Mouse (Mus musculus): ENCODE data around the gene Tns2. TPM values are rescaled to one million over a fixed set of nuclear protein-coding genes. Genes with fewer than 3 reads are reported as not detected.

The Tns2 gene
- polyA plus RNA-seq, 1 experiment from 2014 or later: 48.3 TPM

- Histone ChIP-seq H3K4me1 (ENCODE audit: insufficient read depth) (peaks cover 8% of the 10 kb centered on the region; the same call in 1 of the 2 replicates), H3K9ac (no peak overlapping the region; the same call in 1 of the 2 replicates), H3K4me3 (ENCODE audit: low read depth, low read length) (no peak overlapping the region), H3K36me3 (ENCODE audit: insufficient read depth) (no peaks in the 10 kb centered on the region), H3K4me2 (0 out of 2 replicates have a peak overlapping the region, but pooled peaks have one; percentile 15), H3K9me3 (ENCODE audit: low read depth, low read length) (no peaks in the 10 kb centered on the region), H3K27me3 (ENCODE audit: insufficient read depth, low read length) (peaks cover 22% of the 10 kb centered on the region), H3K27ac (ENCODE audit: low read depth) (no peak overlapping the region)
- 41% methylated on average over 23 of the region's 23 CpGs for WGBS
- ATAC-seq (ENCODE audit: insufficient read depth) (peak; percentile 65; the same call in 1 of the 2 replicates), DNase-seq (peak; percentile 71)
- no peak for TF ChIP-seq CTCF (IDR thresholded peaks at IDR 0.05; ENCODE audit: low read depth)
These were observed 43.0 kb downstream of the Tns2 start for GRCm38 (mm10) chr15:102142914-102143912.

- WGBS: 7% methylated on average over 22 of the region's 22 CpGs
- H3K4me1 ChIP-seq (ENCODE audit: insufficient read depth): peaks cover 8% of the 10 kb centered on the region; the same call in 1 of the 2 replicates
- no peaks in the 10 kb centered on the region for H3K9me3 ChIP-seq (ENCODE audit: low read depth, low read length)
- H3K9ac ChIP-seq: peak within 1 kb of the TSS; percentile 20; the same call in 1 of the 2 replicates
- no peaks in the 10 kb centered on the region for H3K36me3 ChIP-seq (ENCODE audit: insufficient read depth)
- DNase-seq (peak; percentile 34), ATAC-seq (ENCODE audit: insufficient read depth) (no peak)
- TF ChIP-seq CTCF (IDR thresholded peaks at IDR 0.05; ENCODE audit: low read depth): no peak
- H3K27ac ChIP-seq (ENCODE audit: low read depth): no peak within 1 kb of the TSS
- H3K4me2 ChIP-seq: peak within 1 kb of the TSS; percentile 47
- peak within 1 kb of the TSS; percentile 13 for H3K4me3 ChIP-seq (ENCODE audit: low read depth, low read length)
- H3K27me3 ChIP-seq (ENCODE audit: insufficient read depth, low read length): peaks cover 22% of the 10 kb centered on the region
These were observed 44.1 kb downstream of the Tns2 start, which contains the start of gene Igfbp6 for GRCm38 (mm10) chr15:102144274-102144711. Igfbp6 (plus strand) TSS chr15:102144362.

GRCm38 (mm10) chr15:102144726-102145125 lies 44.5 kb downstream of the Tns2 start:
- TF ChIP-seq CTCF (IDR thresholded peaks at IDR 0.05; ENCODE audit: low read depth): no peak
- Histone ChIP-seq H3K4me2 (peak overlapping the region; percentile 47), H3K4me1 (ENCODE audit: insufficient read depth) (peaks cover 8% of the 10 kb centered on the region; the same call in 1 of the 2 replicates), H3K4me3 (ENCODE audit: low read depth, low read length) (peak overlapping the region; percentile 13), H3K27me3 (ENCODE audit: insufficient read depth, low read length) (peaks cover 22% of the 10 kb centered on the region), H3K9ac (0 out of 2 replicates have a peak overlapping the region, but pooled peaks have one; percentile 20), H3K9me3 (ENCODE audit: low read depth, low read length) (no peaks in the 10 kb centered on the region), H3K36me3 (ENCODE audit: insufficient read depth) (no peaks in the 10 kb centered on the region), H3K27ac (ENCODE audit: low read depth) (no peak overlapping the region)
- ATAC-seq (ENCODE audit: insufficient read depth): no peak
- no peak for DNase-seq
- WGBS: 11% methylated on average over 19 of the region's 19 CpGs

GRCm38 (mm10) chr15:102145330-102145729 lies 45.1 kb downstream of the Tns2 start:
- H3K4me3 ChIP-seq (ENCODE audit: low read depth, low read length): no peak overlapping the region
- no peaks in the 10 kb centered on the region for H3K9me3 ChIP-seq (ENCODE audit: low read depth, low read length)
- H3K4me2 ChIP-seq: no peak overlapping the region; the same call in 1 of the 2 replicates
- H3K27ac ChIP-seq (ENCODE audit: low read depth): no peak overlapping the region
- no peak overlapping the region for H3K9ac ChIP-seq
- WGBS: 84% methylated on average over 10 of the region's 10 CpGs
- no peak for DNase-seq
- peaks cover 9% of the 10 kb centered on the region; the same call in 1 of the 2 replicates for H3K4me1 ChIP-seq (ENCODE audit: insufficient read depth)
- no peak for TF ChIP-seq CTCF (IDR thresholded peaks at IDR 0.05; ENCODE audit: low read depth)
- H3K36me3 ChIP-seq (ENCODE audit: insufficient read depth): no peaks in the 10 kb centered on the region
- peaks cover 22% of the 10 kb centered on the region for H3K27me3 ChIP-seq (ENCODE audit: insufficient read depth, low read length)
- ATAC-seq (ENCODE audit: insufficient read depth): no peak

GRCm38 (mm10) chr15:102146089-102146488 lies 45.9 kb downstream of the Tns2 start:
- TF ChIP-seq CTCF (IDR thresholded peaks at IDR 0.05; ENCODE audit: low read depth): no peak
- 78% methylated on average over 5 of the region's 5 CpGs for WGBS
- Histone ChIP-seq H3K4me1 (ENCODE audit: insufficient read depth) (peaks cover 13% of the 10 kb centered on the region; the same call in 1 of the 2 replicates), H3K4me3 (ENCODE audit: low read depth, low read length) (no peak overlapping the region), H3K27ac (ENCODE audit: low read depth) (no peak overlapping the region), H3K9ac (no peak overlapping the region), H3K27me3 (ENCODE audit: insufficient read depth, low read length) (peaks cover 22% of the 10 kb centered on the region), H3K36me3 (ENCODE audit: insufficient read depth) (no peaks in the 10 kb centered on the region), H3K4me2 (no peak overlapping the region), H3K9me3 (ENCODE audit: low read depth, low read length) (no peaks in the 10 kb centered on the region)
- DNase-seq (no peak), ATAC-seq (ENCODE audit: insufficient read depth) (no peak)

- Histone ChIP-seq H3K4me1 (ENCODE audit: insufficient read depth) (peaks cover 13% of the 10 kb centered on the region; the same call in 1 of the 2 replicates), H3K27me3 (ENCODE audit: insufficient read depth, low read length) (peaks cover 22% of the 10 kb centered on the region), H3K27ac (ENCODE audit: low read depth) (no peak overlapping the region), H3K9me3 (ENCODE audit: low read depth, low read length) (no peaks in the 10 kb centered on the region), H3K9ac (no peak overlapping the region), H3K4me2 (no peak overlapping the region), H3K36me3 (ENCODE audit: insufficient read depth) (no peaks in the 10 kb centered on the region), H3K4me3 (ENCODE audit: low read depth, low read length) (no peak overlapping the region)
- WGBS: 11% methylated on average over 1 of the region's 1 CpGs
- ATAC-seq (ENCODE audit: insufficient read depth) (peak; percentile 66), DNase-seq (peak; percentile 68)
- peak; percentile 87 for TF ChIP-seq CTCF (IDR thresholded peaks at IDR 0.05; ENCODE audit: low read depth)
These were observed 46.7 kb downstream of the Tns2 start for GRCm38 (mm10) chr15:102146882-102147281.

All from lung, embryonic 14.5 days (tissue).